ENCODE assay signal across 8 mouse cellular contexts in the genomic region with DNA sequence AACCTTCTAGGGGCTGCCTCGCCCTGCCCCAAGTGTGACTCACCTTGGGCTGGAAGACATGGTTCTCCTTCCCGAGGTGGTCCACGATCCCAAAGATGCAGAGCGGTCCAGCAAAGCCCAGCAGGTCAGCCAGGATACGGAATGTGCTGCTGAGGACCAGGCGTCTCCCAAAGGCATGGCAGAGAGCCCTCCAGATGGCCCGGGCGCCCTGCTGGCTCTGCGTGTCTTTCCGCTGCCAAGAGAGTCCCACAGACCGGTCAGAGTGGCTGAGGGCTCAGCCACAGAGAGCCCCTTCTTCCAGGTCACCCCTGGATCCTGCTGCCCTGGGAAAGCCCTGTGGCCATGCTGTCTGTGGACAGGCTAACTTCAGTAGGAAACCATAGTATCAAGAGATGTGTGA. TPM values are rescaled to one million over a fixed set of nuclear protein-coding genes. Genes with fewer than 3 reads are reported as not detected.
"Had no signal": no experiment of that assay in that cellular context is flagged by ENCODE, and none has a peak within 500 bp of the region (broad histone marks: within the 10 kb centered on the region; RNA-seq: fewer than 3 reads in every experiment).

No protein-coding gene starts in this region.

- DNase-seq: kidney, postnatal 4 days; liver; liver, embryonic 13.5 days; liver, postnatal 0 days; lung, postnatal 14 days; right cerebral cortex, postnatal 25 days; thymus, postnatal 4 days had no signal

- ATAC-seq: liver, postnatal 0 days had no signal

RNA-seq across cellular contexts. Expression of gene Abcc8, which starts 14.0 kb away (rescaled TPM):
- total RNA-seq: megakaryocyte-erythroid progenitor cell, adult 5-6 weeks had no signal
